ENCODE assay signal across 17 mouse cellular contexts in the genomic region with DNA sequence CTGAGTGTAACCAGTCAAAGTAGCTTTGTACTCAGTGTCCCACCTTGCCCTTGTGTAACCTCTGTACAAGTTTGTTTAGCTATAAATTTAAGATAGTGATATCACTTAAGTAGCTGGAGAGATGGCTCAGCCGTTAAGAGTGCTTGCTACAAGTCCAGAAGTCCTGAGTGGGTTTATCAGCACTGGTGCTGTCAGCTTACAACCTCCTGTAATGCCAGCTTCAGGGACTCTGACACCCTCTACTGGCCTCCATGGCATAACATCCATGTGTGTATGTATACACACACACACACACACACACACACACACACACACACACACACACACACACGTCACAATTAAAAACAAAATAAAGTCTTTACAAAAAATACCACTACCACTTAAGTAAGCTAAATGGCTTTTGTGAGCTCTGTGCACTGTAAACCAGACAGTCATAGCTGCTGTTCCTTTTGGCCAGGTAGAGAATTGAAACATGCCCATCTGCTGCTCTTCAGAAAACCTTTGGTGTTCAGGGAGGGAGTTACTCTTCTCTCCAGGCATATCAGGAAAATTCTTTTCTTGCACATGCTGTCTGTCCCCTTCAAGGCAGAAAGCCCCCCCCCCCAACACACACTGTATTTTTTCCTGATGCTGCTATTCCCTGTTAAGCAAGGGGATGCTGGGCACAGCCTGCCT. TPM values are rescaled to one million over a fixed set of nuclear protein-coding genes. Genes with fewer than 3 reads are reported as not detected.
DNase-seq lines count a peak whose midpoint lies in the region; ATAC-seq and TF ChIP-seq lines count a peak whose summit lies in the region.
"Had no signal": no experiment of that assay in that cellular context is flagged by ENCODE, and none has a peak within 500 bp of the region (broad histone marks: within the 10 kb centered on the region; RNA-seq: fewer than 3 reads in every experiment).

No protein-coding gene starts in this region.

- no peak for TF ChIP-seq POLR2A in thymus, adult 2 months (IDR thresholded peaks at IDR 0.05; ENCODE audit: control insufficient read depth, extremely low read depth, insufficient read depth, low read length, poor library complexity)

- H3K4me2 ChIP-seq in hindbrain, embryonic 13.5 days, result no peak overlapping the region
- H3K4me2 ChIP-seq in hindbrain, embryonic 14.5 days (replicated peaks), result no peak overlapping the region
- H3K4me2 ChIP-seq in midbrain, embryonic 14.5 days (ENCODE audit: low read length), result no peak overlapping the region
- H3K4me2 ChIP-seq: heart, embryonic 11.5 days; kidney, embryonic 15.5 days; liver, embryonic 13.5 days; lung, embryonic 15.5 days had no signal

- no peaks in the 10 kb centered on the region for H3K36me3 ChIP-seq in hindbrain, embryonic 13.5 days
- H3K36me3 ChIP-seq in hindbrain, embryonic 10.5 days, result no peaks in the 10 kb centered on the region
- no peaks in the 10 kb centered on the region for H3K36me3 ChIP-seq in hindbrain, embryonic 14.5 days (replicated peaks; ENCODE audit: control insufficient read depth, insufficient read depth)
- no peaks in the 10 kb centered on the region for H3K36me3 ChIP-seq in midbrain, embryonic 14.5 days (ENCODE audit: control insufficient read depth, insufficient read depth, low read length)
- no peaks in the 10 kb centered on the region for H3K36me3 ChIP-seq in thymus, adult 2 months (ENCODE audit: control insufficient read depth, insufficient read depth, low read length)
- H3K36me3 ChIP-seq: forebrain, embryonic 10.5 days; kidney, embryonic 15.5 days; liver, embryonic 13.5 days; lung, embryonic 15.5 days had no signal

- no peak overlapping the region for H3K4me3 ChIP-seq in hindbrain, embryonic 13.5 days
- no peak overlapping the region for H3K4me3 ChIP-seq in hindbrain, embryonic 10.5 days
- no peak overlapping the region for H3K4me3 ChIP-seq in hindbrain, embryonic 14.5 days (replicated peaks; ENCODE audit: low read length)
- H3K4me3 ChIP-seq in midbrain, embryonic 14.5 days (replicated peaks; ENCODE audit: low read depth, low read length), result no peak overlapping the region
- H3K4me3 ChIP-seq in thymus, adult 2 months (ENCODE audit: control insufficient read depth, insufficient read depth, low read length), result no peak overlapping the region
- H3K4me3 ChIP-seq: forebrain, embryonic 10.5 days; kidney, embryonic 15.5 days; liver, embryonic 13.5 days; lung, embryonic 15.5 days had no signal

- H3K9me3 ChIP-seq in hindbrain, embryonic 13.5 days, result no peaks in the 10 kb centered on the region
- H3K9me3 ChIP-seq in hindbrain, embryonic 10.5 days, result no peaks in the 10 kb centered on the region
- no peaks in the 10 kb centered on the region for H3K9me3 ChIP-seq in hindbrain, embryonic 14.5 days (ENCODE audit: control insufficient read depth, low read length)
- no peaks in the 10 kb centered on the region for H3K9me3 ChIP-seq in midbrain, embryonic 14.5 days (ENCODE audit: control insufficient read depth, low read length)
- H3K9me3 ChIP-seq: forebrain, embryonic 10.5 days; kidney, embryonic 15.5 days; liver, embryonic 13.5 days; lung, embryonic 15.5 days had no signal

- 0 out of 2 replicates have a peak, but pooled peaks cover 10% of the 10 kb centered on the region for H3K4me1 ChIP-seq in hindbrain, embryonic 13.5 days (replicated peaks)
- H3K4me1 ChIP-seq in hindbrain, embryonic 10.5 days (replicated peaks), result peaks cover 13% of the 10 kb centered on the region
- no peaks in the 10 kb centered on the region for H3K4me1 ChIP-seq in hindbrain, embryonic 14.5 days (replicated peaks; ENCODE audit: control insufficient read depth, insufficient read depth, low read length)
- H3K4me1 ChIP-seq in midbrain, embryonic 14.5 days (ENCODE audit: control insufficient read depth, insufficient read depth, low read length), result no peaks in the 10 kb centered on the region
- no peaks in the 10 kb centered on the region for H3K4me1 ChIP-seq in thymus, adult 2 months (replicated peaks; ENCODE audit: control insufficient read depth, insufficient read depth, low read length)
- H3K4me1 ChIP-seq: liver, embryonic 13.5 days; lung, embryonic 15.5 days had no signal

- 93% methylated on average over 2 of the region's 2 CpGs for WGBS in hindbrain, embryonic 13.5 days
- WGBS in hindbrain, embryonic 10.5 days, result 94% methylated on average over 2 of the region's 2 CpGs
- 100% methylated on average over 2 of the region's 2 CpGs for WGBS in hindbrain, embryonic 14.5 days
- 90% methylated on average over 2 of the region's 2 CpGs for WGBS in midbrain, embryonic 14.5 days
- 95% methylated on average over 2 of the region's 2 CpGs for WGBS in thymus, adult 2 months

- ATAC-seq in hindbrain, embryonic 13.5 days (ENCODE audit: low FRiP score), result no peak
- ATAC-seq in hindbrain, embryonic 14.5 days (ENCODE audit: low FRiP score), result no peak
- ATAC-seq in midbrain, embryonic 14.5 days (ENCODE audit: low FRiP score, low TSS enrichment), result no peak

- H3K27ac ChIP-seq in hindbrain, embryonic 13.5 days, result peak overlapping the region; percentile 69
- no peak overlapping the region for H3K27ac ChIP-seq in hindbrain, embryonic 10.5 days
- H3K27ac ChIP-seq in hindbrain, embryonic 14.5 days, result peak overlapping the region; percentile 38
- H3K27ac ChIP-seq in midbrain, embryonic 14.5 days (replicated peaks; ENCODE audit: low read depth, low read length), result peak overlapping the region; percentile 70
- H3K27ac ChIP-seq in thymus, adult 2 months (ENCODE audit: control insufficient read depth, insufficient read depth, low read length), result no peak overlapping the region
- H3K27ac ChIP-seq: forebrain, embryonic 10.5 days; kidney, embryonic 15.5 days; liver, embryonic 13.5 days; lung, embryonic 15.5 days had no signal

- H3K27me3 ChIP-seq in hindbrain, embryonic 13.5 days, result no peaks in the 10 kb centered on the region
- no peaks in the 10 kb centered on the region for H3K27me3 ChIP-seq in hindbrain, embryonic 10.5 days (ENCODE audit: insufficient read depth, poor library complexity, severe bottlenecking)
- no peaks in the 10 kb centered on the region for H3K27me3 ChIP-seq in hindbrain, embryonic 14.5 days (ENCODE audit: control insufficient read depth, insufficient read depth, low read length)
- no peaks in the 10 kb centered on the region for H3K27me3 ChIP-seq in midbrain, embryonic 14.5 days (ENCODE audit: control insufficient read depth, insufficient read depth, low read length)
- H3K27me3 ChIP-seq in thymus, adult 2 months (ENCODE audit: control insufficient read depth, insufficient read depth, low read length), result no peaks in the 10 kb centered on the region
- H3K27me3 ChIP-seq: kidney, embryonic 15.5 days; liver, embryonic 13.5 days; lung, embryonic 15.5 days had no signal

- DNase-seq in hindbrain, embryonic 10.5 days (ENCODE audit: low spot score), result no peak
- DNase-seq in brain, adult 2 months (ENCODE audit: low read depth, low spot score), result peak; percentile 66
- DNase-seq in hindbrain, embryonic 14.5 days (ENCODE audit: low spot score), result no peak
- DNase-seq in midbrain, embryonic 14.5 days, result no peak
- no peak for DNase-seq in embryo, embryonic 11 days
- no peak for DNase-seq in thymus, adult 2 months
- DNase-seq: gastrocnemius, postnatal 14 days; heart, postnatal 14 days; liver, embryonic 13.5 days; thymus, postnatal 36 days had no signal

- no peak for TF ChIP-seq CTCF in thymus, adult 2 months (IDR thresholded peaks at IDR 0.05; ENCODE audit: borderline replicate concordance, control insufficient read depth, extremely low read depth, insufficient read depth, low read length, poor library complexity)

- no peak overlapping the region for H3K9ac ChIP-seq in hindbrain, embryonic 13.5 days
- no peak overlapping the region for H3K9ac ChIP-seq in hindbrain, embryonic 14.5 days
- no peak overlapping the region for H3K9ac ChIP-seq in midbrain, embryonic 14.5 days (replicated peaks; ENCODE audit: low read length)
- H3K9ac ChIP-seq: kidney, embryonic 15.5 days; liver, embryonic 13.5 days; lung, embryonic 15.5 days had no signal

RNA-seq across cellular contexts. Expression of gene Lipc, which starts 10.9 kb away (rescaled TPM):
- not detected in 2 replicates for polyA plus RNA-seq in hindbrain, embryonic 13.5 days (2015; fragmentation: Nextera tagmentation; extraction: Ambion mirVana)
- not detected in 2 replicates for polyA plus RNA-seq in hindbrain, embryonic 10.5 days (2016; fragmentation: Nextera tagmentation; extraction: Ambion mirVana)
- 0.11 and 0.12 TPM in 2 replicates for polyA plus RNA-seq in hindbrain, embryonic 14.5 days (2014; fragmentation: Nextera tagmentation; extraction: Ambion mirVana)
- not detected in 2 replicates for polyA plus RNA-seq in midbrain, embryonic 14.5 days (2014; fragmentation: Nextera tagmentation; extraction: Ambion mirVana)
- 0.98 and 1.2 TPM in 2 replicates for polyA plus RNA-seq in thymus, adult 2 months (2012; rRNA removed)
- polyA plus RNA-seq: forebrain, embryonic 10.5 days; intestine, embryonic 14.5 days; neural tube, embryonic 11.5 days had no signal

Comparison
In these comparisons a context has a peak if more than half of its experiments do, and no peak if none do; other contexts are left out.
1. H3K27ac ChIP-seq: peak in hindbrain, embryonic 13.5 days (single experiment), hindbrain, embryonic 14.5 days (single experiment) and midbrain, embryonic 14.5 days (single experiment); none in hindbrain, embryonic 10.5 days (single experiment) and thymus, adult 2 months (single experiment).